Mouse (Mus musculus): ENCODE measurements around the gene Prkar1b.
A peak's percentile ranks its signal among the peaks of the same experiment; 100 is the strongest.

Prkar1b gene

DNA sequence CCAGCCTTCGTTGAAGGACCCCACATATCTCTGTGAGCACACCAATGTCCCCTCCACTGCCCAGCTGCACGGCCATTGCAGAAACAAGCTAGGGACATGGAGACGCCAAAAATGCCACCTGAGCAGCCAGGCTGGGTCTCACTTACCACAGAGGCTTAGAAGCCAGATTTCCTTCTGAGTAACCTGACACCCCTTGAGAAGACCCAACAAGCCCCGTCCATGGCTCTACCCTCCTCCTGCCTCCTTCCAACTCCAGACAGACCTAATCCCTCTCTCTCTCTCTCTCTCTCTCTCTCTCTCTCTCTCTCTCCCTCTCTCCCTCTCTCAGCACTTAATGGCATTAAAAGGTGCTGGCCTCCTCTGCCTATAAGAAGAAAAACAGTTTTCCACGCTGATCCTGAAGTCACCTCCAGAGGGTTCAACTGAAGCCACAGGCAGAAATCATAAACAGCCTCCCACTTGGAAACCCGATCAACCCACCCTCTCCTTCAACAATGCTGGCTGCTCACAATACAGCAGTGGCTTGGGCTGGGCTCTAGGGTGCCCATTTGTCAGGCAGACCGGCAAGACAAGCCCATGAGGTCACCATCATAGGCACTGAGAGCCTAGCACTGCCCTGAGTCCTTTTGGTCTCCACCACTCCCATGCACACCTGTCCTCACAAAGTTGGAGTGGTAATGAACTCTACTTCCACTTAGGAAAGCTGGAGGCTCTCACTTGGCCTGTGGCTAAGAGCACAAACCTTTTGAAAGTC is 82.8 kb downstream of the Prkar1b start:
- DNase-seq (ENCODE audit: low spot score), result no peak

DNA sequence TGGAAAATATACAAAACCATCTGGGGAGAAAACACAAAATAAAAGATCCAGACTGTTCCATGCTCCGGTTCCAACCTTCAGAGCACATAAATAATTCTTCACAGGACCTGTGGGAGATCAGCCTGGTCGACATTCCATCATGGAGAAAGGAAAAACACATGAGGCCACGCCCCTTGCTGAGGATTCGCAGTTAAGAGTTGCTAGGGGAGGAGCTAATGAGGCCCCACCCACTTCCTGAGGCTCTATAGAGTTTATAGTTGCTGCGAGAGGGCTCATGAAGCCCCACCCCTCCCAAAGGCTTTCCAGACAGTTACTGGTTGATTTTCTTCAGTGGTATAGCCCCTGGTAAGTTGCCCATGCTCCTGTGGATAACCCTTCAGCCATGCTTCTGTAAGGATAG is 85.2 kb downstream of the Prkar1b start:
- no peak for DNase-seq (ENCODE audit: low spot score)

DNA sequence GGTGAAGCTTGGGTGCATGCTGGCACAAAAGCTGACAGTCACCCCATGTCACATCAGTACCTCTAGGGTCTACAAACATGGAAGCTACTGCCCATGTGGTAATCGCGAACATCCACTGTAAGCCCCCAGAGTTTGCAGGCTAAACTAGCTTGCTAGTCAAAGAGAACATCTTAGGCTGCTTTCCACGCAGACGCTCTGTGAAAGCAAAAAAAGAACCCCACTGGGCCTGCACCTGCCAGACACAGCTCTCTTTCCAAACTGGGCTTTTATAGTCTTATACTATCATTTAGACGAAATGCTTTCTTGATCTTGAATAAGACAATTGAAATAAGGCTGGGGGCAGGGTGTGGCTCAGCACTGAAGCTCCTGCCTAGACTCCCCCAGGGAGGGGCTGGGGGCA is 88.1 kb downstream of the Prkar1b start:
- no peak for DNase-seq (ENCODE audit: low spot score)

DNA sequence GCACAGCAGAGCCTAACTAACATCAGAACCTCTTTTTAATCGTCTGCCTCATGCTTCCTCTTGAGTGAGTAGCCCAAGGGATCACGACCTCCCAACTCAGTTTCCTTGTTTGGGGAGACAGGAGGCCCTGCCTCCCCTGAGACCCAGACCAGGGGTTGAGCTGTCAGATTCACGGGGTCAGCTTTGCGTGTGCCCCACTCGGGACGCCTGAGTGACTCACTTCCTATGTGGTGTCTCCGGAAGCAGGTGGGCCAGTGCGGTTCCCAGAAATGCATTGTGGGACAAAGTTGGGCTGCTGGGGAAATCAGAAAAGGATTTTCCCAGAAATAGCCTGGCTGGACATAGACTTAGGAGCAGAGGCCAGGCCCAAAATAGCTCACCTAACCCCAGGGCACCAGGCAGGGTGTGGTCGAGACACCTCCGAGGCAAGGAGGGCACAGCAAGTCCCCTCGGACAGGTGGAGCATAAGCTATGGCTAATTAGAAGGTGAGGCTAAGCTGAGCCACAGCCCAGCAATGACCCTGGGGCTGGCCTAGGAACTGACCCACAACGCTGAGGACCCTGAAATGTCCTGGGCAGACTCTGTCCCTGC is 89.2 kb downstream of the Prkar1b start:
- DNase-seq (ENCODE audit: low spot score), result no peak

DNA sequence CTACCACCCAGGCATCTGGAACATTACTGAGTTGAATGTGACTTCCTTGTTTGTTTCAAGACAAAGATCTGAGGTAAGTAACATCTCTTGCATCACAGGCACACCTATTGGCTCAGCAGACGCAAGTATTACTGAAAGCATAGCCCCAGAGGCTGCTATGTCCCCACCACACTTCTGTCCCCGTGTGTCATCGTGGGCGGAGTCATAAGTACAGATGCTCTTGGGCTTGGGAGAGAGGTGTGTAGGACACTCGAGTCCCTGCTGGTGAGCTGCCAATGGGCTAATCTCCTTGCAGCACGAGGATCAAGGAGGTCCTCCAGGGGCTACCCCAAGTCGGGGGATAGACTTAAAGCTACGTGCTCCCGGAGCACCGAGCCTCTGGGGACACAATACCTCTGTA is 96.6 kb downstream of the Prkar1b start:
- no peak for DNase-seq (ENCODE audit: low spot score)

DNA sequence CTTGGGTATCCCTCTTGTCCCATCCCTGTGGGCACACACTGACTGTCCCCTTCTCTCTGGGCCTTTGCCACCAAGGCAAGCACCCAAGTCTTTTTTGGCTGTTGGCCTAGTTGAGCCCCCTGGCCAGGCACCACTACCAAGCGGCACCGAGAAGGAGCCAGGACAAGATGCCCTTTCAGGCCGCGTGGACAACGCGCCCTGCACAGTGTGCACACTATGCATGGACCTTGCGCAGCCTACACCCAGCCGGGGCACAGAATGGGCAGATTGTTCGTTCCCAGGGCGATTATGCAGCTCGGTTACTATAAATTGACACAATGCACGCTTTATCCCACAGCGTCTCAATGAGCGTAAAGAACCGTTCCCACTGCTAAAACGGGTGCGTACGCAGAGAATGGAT is 98.5 kb downstream of the Prkar1b start:
- peak; percentile 40 for DNase-seq (ENCODE audit: low spot score)

DNA sequence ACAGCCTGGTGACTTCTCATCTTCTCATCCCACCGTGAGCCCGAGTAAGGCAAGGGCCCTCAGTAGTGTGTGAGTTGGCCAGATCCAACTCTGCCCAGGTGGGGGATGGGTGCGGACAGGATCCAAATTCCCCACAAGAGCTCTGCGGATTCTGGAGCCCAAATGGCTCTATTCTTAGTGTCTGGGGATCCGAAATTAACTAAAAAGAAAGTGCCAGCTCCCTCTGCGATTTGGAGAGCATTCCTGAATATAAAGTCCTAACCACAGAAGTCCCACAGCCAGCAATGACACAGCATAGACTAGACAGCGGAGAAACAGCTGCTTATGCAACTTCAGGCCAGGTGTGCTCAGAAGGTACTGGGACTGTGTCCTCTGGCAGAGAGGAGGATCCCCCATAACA is 100.4 kb downstream of the Prkar1b start:
- no peak for DNase-seq (ENCODE audit: low spot score)

DNA sequence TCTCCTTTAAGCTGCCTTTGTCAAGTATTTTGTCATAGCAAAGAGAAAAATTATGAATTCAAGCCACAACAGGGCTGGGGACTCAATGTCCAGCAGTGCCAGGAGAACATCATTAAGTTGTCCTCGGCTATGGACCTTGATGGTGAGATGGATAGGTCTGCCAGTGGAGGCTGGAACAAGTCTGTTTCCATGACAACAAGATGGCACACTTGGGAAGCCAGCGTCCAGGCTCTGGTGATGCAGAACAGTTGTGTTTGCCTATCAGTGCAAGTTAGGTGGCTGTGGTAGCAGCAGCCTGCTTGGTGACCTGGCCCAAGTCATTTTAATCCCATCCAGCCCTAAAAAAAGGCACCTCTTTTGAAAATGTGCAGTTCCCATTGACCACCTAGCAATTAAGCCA is 102.6 kb downstream of the Prkar1b start:
- no peak for DNase-seq (ENCODE audit: low spot score)

DNA sequence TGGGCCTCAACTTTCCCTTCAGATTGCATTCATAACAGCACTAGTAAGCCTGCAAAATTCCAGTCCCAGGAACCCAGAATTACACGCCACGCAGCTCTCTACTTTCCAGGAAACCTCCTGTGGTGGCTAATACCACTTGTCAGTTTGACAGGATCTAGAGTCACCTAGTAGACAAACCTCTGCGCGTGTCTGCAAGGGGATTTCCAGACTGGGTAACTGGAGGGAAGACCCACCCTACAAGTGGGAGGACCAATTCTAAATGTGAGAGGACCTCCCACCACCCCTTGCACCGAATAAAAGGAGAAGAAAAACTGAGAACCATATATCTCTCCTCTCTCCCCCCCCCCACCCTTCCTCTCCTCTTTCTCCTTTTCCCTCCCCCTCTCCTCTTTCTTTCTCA is 103.2 kb downstream of the Prkar1b start:
- no peak for DNase-seq (ENCODE audit: low spot score)

DNA sequence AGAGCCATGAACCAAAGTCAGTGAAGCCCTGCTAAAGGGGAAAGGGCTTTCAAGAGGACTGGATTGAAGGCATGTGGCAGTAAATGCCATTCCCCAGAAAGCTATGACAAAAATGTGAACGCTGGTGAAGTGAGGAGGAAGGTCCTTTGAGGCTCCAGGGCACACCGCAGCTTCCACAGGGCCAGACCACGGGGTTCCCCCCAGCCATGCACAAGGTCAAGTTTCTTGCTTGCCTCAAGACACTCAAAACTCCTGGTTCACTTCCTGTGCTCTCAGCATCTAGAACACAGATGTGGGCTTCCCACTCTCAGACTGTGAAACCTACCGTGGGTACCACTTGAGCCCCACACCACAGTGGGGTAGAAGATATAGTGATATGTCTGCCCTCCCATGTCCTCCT is 106.3 kb downstream of the Prkar1b start:
- no peak for DNase-seq (ENCODE audit: low spot score)

DNA sequence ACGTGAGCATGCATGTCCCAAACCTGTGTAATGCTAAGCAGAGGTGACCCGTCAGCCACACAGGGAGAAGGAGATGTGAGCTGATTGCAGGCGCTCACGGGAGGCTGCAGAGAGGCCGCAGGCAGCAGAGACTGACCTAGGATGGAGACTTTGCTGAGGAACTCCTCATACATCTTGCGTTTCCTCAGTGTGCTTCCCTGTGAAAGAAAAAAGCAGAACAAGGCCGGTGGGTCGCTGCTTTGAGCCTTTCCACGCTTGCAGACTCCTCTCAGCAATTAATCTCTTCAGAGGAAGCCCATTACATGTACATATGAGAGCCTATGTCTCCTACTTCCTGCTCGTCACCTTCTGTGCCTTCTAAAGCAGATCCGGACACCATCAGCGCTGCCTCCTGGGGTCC is 107.5 kb downstream of the Prkar1b start:
- DNase-seq (ENCODE audit: low spot score), result no peak

DNA sequence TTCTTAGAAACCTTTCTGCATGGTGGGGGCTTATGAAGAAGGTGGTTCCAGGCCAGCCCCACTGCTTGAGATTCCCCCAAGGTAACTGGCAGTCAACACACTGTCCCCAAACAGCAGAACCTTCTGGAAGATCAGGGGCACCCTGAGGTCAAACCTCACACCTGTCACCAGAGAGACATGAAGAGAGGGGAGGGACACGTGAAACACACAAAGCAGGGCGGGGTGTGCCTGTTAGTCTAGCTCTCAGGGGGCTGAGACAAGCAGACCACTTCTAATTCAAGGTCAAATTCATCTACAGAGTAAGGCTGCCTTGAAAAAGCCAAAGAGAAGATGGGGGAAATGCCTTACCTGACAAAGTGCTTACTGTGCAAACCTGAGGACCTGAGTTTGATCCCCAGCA is 114.6 kb downstream of the Prkar1b start:
- no peak for DNase-seq (ENCODE audit: low spot score)

DNA sequence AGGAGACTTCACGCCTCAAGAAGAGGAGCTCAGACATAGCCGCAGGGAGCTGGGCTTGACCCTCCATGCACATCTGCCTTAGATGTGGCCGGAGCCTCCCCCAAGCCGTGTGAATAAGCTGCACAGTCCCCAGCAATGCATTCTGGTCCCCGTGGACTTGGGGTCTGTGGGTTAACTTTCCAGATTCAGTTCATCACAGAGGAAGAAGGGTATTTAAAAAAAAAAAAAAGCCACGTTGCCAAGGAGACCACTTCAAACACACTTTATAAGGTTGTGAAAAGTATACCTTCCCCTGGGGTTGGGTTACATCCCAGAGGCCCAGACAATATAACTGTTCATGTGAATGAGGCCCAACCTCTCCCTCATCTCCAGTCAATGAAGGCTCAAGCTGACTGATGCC is 115.1 kb downstream of the Prkar1b start:
- no peak for DNase-seq (ENCODE audit: low spot score)

DNA sequence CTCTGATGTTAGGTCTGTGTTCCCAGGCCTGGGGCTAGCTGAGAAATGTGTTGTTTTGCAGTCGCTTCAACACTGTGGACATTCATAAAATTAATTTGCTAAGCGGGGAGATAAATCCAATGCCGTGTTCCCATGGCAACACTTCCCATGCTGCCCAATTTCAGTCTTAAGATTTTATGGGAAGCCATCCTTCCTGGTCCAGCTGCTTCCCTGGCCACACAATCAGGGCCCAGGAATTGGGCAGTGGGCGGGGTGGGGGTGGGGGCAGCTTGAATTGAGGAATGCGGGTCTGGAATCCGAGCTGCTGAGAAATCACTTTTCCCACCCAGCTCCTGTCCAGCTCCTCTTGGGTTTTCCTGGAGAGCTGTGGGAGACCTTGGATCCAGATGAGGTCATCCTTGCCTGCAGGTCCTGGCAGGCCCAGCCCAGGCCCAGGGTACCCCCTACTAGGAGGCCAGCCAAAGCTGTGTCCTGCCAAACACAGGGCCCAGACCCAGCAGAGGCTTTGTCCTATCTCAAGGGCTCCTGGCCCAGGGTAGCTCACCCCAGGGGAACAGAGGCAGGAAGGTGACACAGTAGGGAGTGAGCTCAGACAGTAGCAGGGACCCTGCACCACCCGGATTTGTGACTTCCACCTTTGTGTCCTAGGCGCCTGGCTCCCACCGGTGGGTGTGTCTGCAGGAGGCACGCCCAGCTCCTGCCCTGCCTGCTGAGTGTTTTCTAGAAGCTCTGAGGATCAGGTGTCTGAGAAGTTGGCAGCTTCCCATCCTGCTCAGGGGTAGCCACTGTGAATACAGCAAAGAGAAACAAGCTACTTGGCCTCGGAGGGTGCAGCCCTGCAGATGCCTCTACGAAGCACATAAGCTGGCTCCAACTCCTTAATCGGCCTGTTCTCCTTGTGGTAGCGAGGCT is 116.1 kb downstream of the Prkar1b start:
- no peak for DNase-seq (ENCODE audit: low spot score)

DNA sequence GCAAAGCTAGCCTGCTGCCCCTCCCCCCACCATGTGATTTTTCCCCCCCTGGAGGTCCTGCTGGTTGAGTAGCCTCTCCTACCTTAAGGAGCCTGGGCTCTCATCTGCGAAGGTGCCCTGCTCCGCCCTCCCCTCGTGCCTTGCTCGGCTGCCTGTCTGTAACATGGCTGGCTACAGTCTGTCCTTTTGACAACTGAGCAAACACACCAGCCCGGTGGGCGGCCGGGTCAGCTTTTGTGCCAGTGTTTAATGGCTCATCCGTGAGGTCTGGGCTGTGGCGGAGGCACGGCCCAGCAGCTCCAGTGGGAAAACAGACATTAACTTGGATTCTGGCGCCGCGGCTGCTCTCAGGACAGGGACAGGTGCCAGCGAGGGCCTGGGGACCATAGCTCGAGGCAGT is 122.2 kb downstream of the Prkar1b start:
- no peak for DNase-seq (ENCODE audit: low spot score)

DNA sequence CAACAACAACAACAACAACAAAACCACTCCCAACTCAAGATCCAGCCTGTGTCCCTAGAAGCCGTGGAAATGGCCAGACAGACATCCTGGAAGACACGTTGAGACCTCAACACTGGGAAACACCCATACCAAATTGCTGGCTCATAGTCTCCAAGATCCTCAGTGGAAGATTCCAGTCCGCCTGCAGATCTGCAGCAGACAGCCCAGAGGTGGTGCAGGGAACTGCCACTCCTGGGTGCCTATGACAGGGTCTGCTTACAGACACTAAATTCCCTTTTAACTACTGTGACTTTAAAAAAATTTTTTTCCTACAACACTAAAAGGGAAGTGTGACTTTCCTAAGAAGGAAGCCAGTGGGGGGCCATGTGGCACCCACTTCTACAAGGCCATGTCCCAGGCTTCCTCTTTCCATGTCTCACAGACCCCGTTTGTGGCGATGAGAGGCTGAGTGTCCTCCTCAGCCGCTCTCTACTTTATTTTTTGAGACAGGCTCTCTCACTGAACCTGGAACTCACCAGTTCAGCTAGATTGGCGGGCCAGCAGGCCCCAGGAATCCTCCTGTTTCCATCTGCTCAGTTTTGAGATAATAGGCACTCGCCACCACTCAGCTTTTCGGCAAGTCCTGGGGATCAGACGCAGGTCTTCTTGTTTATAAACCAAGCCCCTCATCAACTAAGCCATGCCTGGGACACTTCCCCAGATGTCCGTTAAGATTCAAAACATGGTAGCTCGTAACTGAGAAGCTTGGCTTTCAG is 125.3 kb downstream of the Prkar1b start:
- DNase-seq (ENCODE audit: low spot score), result peak; percentile 37

DNA sequence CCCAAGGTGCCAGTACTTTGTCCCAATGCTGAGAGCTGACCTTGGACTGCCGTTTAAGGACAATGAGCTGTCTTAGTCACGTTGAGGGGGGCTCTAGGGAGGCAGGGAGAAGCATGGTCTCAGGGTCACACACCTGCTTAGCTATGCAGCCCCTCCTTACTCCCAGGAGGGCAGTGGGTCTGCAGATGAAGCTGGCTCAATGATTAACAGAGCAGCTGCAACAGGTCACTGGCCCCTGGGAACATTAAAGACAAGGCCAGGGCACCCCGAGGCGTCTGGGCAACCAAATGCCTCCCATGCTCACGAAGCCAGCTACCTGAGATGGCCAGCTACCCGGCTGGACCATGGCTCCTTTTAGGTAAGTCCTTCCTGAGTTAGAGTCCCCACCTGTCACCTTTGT is 129.2 kb downstream of the Prkar1b start:
- no peak for DNase-seq (ENCODE audit: low spot score)

DNA sequence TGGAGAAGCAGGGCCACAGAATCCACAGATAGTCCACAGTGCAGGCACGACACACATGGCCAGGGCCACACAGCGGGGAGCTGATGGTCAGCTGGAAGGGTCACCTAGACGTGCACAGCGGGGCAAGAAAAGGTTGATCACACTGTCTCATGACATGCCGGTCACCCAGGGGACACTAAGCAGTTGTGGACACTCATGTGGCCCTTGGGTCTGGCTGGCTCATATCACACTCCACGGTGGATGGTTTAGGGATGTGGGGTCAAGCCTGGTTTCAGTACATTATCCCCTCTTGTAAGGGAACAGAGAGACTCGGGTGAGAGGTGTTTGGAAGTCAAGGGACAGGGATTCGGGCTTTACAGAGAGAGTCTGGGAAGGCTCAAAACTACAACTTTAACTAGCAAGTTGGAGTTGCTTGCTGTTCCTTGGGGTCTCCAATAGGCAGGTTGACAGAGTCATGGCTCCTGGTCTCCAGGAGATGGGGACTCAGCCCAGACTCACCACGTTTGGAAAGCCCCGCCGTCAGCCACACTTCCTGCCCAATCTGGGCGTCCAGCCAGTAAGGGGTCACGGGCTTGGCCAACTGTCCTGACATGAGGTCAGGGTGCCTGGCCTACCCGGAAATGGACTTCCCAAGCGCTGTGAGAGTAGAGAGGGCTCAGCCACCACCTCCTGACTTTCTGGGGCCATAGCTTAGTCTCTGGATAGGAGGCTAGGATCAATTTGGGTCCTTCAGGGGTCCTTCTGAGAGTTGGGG is 132.3 kb downstream of the Prkar1b start:
- DNase-seq (ENCODE audit: low spot score), result no peak

DNA sequence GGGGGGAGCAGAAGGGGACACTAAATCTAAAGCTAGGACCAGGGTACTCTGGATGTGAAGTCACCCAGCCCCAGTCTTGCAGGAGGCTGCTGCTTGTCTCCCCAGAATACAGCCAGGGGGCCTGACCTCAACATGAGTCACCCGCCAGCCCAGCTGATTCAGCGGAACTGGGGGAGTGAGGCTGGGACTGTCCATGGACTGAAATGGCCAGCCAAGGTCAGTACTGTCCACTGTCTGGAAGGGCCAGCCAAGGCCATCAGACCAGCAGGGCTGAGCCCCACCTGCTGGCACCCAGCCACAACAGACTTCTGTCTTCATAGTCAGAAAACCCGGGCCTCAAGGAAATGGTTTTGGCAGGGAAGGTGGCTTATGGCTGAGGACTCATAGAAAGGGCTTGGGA is 134.7 kb downstream of the Prkar1b start:
- no peak for DNase-seq (ENCODE audit: low spot score)

DNA sequence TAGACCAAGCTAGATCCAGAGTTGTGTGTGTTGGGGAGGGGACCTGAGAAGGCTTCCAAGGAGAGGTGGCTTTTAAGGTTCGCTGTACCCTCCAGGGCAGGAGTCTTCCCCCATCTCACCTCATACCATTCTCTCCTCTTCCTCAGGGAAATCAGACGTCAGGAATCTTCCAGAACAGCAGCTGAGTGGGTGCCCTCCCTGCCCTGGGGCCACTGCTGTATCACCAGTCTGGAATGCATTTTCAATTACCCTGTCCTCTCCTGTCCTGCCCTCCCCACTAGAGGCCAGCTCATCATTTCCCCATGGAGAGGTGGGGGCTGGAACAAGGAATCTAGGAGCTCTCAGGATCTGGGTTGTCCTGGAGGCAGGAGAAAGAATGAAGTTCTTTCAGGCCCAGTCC is 139.2 kb downstream of the Prkar1b start:
- no peak for DNase-seq (ENCODE audit: low spot score)

DNA sequence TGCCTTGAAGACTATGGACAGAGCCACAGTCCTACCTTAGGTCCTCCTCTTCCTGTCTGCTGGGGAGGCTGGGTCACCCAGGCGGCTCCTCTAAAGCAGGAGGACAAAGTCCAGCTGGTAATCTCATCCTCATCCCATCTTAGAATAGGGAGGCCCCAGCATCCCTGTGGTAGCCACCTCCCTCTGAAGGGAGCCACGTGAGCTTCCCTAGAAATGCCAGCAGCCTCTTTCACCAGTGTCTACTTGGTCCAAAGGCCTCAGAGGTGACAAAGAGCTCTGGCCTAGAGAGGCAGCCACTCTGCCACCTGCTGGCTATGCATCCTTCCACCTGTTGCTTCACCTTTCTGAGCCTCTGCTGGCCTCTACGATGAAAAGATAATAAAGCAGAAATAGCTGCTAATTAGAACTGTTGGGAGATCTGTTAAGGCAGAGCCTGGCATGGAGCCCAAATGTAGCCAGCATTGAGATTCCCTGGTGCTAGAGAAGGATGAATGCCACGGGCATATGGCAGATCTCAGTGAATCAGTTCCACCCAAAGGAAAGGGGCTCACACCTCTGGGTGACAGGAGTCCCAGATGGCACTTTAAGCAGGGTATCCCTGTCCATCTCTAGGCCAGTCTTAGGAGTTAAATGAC is 142.5 kb downstream of the Prkar1b start:
- DNase-seq (ENCODE audit: low spot score), result no peak

Measured in layer of hippocampus, adult 9-10 months (tissue).